Mouse (Mus musculus) hindbrain, postnatal 0 days (tissue): Measurements from ENCODE around the gene Krt83. TPM values are rescaled to one million over a fixed set of nuclear protein-coding genes. Genes with fewer than 3 reads are reported as not detected.
A peak's percentile ranks its signal among the peaks of the same experiment; 100 is the strongest.

Source experiments
- ATAC-seq: fragments of 200-750 bp; cut with Nextera tagmentation; 2 replicates; pipeline ENCODE4 v1.8.0; 2017; ENCODE audit warnings: mild to moderate bottlenecking, moderate TSS enrichment, moderate library complexity
- DNase-seq: peaks from one replicate; pipeline ENCODE4 v3.0.0-alpha.2; 2015; ENCODE audit warnings: low spot score
- H3K27ac ChIP-seq: fragments of 300-500 bp; sonication (generic); 2 replicates; pipeline ENCODE4 v1.5.1; 2014; ENCODE audit warnings: mild to moderate bottlenecking
- H3K27me3 ChIP-seq: fragments of 300-500 bp; sonication (generic); 2 replicates; pipeline ENCODE4 v1.6.1; 2014; ENCODE audit warnings: low read length, mixed read lengths; ENCODE audit not compliant: insufficient read depth
- H3K36me3 ChIP-seq: fragments of 300-500 bp; sonication (generic); 2 replicates; pipeline ENCODE4 v1.6.1; 2014; ENCODE audit warnings: low read length, mixed read lengths; ENCODE audit not compliant: insufficient read depth
- H3K4me1 ChIP-seq: fragments of 300-500 bp; sonication (generic); 2 replicates; pipeline ENCODE4 v1.6.1; 2014; ENCODE audit warnings: antibody characterized with exemption, low read length, mixed read lengths; ENCODE audit not compliant: insufficient read depth
- H3K4me2 ChIP-seq: fragments of 300-500 bp; sonication (generic); 2 replicates; pipeline ENCODE4 v1.6.1; 2014; ENCODE audit warnings: low read depth, mild to moderate bottlenecking, low read length, moderate library complexity, mixed read lengths
- H3K4me3 ChIP-seq: fragments of 300-500 bp; sonication (generic); 2 replicates; pipeline ENCODE4 v1.5.1; 2014; ENCODE audit warnings: low read length
- H3K9ac ChIP-seq: fragments of 300-500 bp; sonication (generic); replicated peaks from 2 replicates; pipeline ENCODE4 v1.6.1; 2014; ENCODE audit warnings: mild to moderate bottlenecking, low read length, moderate library complexity, mixed read lengths
- H3K9me3 ChIP-seq: fragments of 300-500 bp; sonication (generic); 2 replicates; pipeline ENCODE4 v1.6.1; 2016; ENCODE audit warnings: low read length, mixed read lengths
- CTCF ChIP-seq: IDR thresholded peaks from 2 replicates; pipeline ENCODE4 v1.5.1; 2016; ENCODE audit warnings: antibody characterized with exemption, control low read depth, low read depth
- WGBS: fragments of 180-500 bp; shearing (Covaris S2); extraction: QIAGEN DNeasy Blood & Tissue Kit; methylation state at CpG from one replicate; pipeline ENCODE4 v1.1.7; 2014; 5-methylcytosine and 5-hydroxymethylcytosine counted together
- polyA plus RNA-seq: library from polyadenylated mRNA; unstranded; fragments of >200 nt; fragmentation: Nextera tagmentation; extraction: Ambion mirVana; gene quantifications from 2 replicates; pipeline ENCODE4 v1.2.1, GENCODE M21; 2015
- total RNA-seq: library from RNA; depleted of rRNA; stranded (reverse); fragments of >200 nt; gene quantifications from 2 replicates; pipeline ENCODE4 v1.2.3, GENCODE M21; 2014

The Krt83 gene
- total and polyA plus RNA-seq, 2 experiments from 2014 or later, result not detected

DNA sequence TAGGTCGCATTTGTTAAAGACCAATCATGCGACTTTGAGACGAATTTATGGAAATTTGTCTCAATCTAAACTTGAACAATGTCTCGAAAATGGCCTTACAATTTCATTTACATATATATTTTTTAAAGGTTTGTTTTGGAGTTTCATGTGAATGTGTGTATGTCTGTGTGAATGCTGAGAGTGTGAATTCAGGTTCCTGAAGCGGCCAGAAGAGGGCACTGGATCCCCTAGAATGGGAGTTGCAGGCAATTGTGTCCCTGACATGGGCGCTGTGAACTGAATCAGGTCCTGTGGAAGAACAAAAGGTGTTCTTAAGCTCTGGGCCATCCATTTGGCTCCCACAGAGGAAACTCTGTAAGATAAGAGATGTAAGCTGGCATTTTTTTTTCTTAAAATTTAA, 35.4 kb downstream of the Krt83 start:
- H3K9ac ChIP-seq, result no peak overlapping the region
- H3K27me3 ChIP-seq, result no peaks in the 10 kb centered on the region
- no peak overlapping the region for H3K4me2 ChIP-seq
- 93% methylated on average over 6 of the region's 6 CpGs for WGBS
- no peak for TF ChIP-seq CTCF
- H3K27ac ChIP-seq, result no peak overlapping the region
- ATAC-seq (no peak), DNase-seq (no peak)
- no peaks in the 10 kb centered on the region for H3K36me3 ChIP-seq
- H3K4me3 ChIP-seq, result no peak overlapping the region
- H3K4me1 ChIP-seq, result peaks cover 4% of the 10 kb centered on the region; the same call in 1 of the 2 replicates
- no peaks in the 10 kb centered on the region for H3K9me3 ChIP-seq

DNA sequence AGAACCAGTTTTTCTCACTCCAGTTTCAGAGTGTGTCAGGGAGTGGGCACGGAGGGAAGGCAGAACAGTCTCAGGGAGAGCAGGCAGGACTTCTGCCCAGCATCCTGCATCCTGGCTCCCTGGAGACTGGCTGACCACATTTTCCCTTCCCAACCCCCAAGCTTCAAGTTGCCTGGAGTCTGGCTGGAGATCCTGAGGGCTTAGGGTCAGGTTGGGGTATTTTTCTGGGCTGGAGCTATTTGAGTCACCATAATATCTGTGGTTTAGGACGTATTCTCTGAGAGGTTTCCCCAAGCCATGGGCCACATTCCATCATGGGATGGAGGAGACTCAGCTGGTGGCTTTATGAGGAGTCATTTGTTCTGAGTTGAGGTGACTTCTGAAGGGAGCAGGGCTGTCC, 36.0 kb downstream of the Krt83 start:
- Histone ChIP-seq H3K36me3 (no peaks in the 10 kb centered on the region), H3K4me1 (peaks cover 4% of the 10 kb centered on the region; the same call in 1 of the 2 replicates), H3K4me2 (no peak overlapping the region), H3K27ac (no peak overlapping the region), H3K4me3 (no peak overlapping the region), H3K9ac (no peak overlapping the region), H3K27me3 (no peaks in the 10 kb centered on the region), H3K9me3 (no peaks in the 10 kb centered on the region)
- no peak for TF ChIP-seq CTCF
- DNase-seq (no peak), ATAC-seq (no peak)
- 85% methylated on average over 2 of the region's 2 CpGs for WGBS

DNA sequence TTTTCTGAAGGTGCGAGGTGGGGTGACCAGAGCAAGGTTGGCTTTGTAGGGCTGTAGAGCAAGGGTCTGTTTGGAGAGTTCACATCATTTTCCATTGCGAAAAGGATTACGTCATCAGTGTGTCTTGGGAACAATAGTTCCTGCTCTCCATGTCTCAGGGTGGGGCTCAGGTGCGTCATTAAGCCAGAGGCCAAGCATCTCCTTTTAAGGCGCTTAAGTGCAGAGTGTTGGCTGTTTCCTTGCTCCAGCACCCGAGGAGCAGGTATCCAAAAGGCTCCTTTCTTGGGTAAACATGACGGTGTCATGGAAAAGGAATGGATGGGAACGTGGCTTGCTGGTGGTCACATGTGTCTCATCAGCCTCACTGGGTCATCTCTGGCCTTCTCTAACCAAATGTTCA, 36.5 kb downstream of the Krt83 start:
- Histone ChIP-seq H3K9ac (no peak overlapping the region), H3K4me1 (peaks cover 4% of the 10 kb centered on the region; the same call in 1 of the 2 replicates), H3K4me2 (no peak overlapping the region), H3K9me3 (no peaks in the 10 kb centered on the region), H3K27ac (no peak overlapping the region), H3K27me3 (no peaks in the 10 kb centered on the region), H3K4me3 (no peak overlapping the region), H3K36me3 (no peaks in the 10 kb centered on the region)
- TF ChIP-seq CTCF, result no peak
- ATAC-seq, result no peak
- DNase-seq, result no peak
- WGBS, result 88% methylated on average over 8 of the region's 8 CpGs

DNA sequence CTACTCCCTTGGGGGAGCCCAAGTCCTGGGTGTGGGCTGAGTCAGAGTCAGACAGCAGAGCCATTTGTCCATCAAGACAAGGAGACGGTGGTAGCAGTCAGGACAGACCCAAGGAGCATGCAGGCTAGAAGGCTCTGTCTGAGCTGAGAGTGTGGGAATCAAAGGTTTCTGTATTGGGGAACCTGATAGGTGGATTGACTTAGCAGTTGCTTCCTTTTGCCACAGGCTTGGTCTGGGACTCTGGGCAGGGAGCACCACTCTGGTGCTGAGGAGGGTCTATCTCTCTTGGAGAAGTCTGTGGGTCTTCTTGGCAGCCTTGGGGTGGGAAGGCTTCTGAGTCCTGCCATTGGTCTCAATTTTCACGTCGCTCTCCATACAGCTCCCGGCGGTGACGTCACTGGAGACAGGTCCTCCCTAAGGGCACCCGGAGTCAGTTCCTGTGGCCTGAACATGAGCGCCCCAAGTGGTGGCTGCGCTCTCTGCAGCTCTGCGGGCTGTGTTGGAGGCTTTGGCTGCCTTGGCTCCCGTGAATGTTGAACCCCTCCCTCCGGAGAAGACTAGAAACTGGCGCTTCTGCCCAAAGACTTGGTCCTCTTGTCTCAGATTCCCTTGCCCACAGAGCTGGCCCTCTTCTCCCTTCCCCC, 38.1 kb downstream of the Krt83 start:
- Histone ChIP-seq H3K4me3 (no peak overlapping the region), H3K36me3 (no peaks in the 10 kb centered on the region), H3K4me2 (no peak overlapping the region), H3K9ac (no peak overlapping the region), H3K4me1 (peaks cover under 1% of the 10 kb centered on the region; the same call in 1 of the 2 replicates), H3K9me3 (no peaks in the 10 kb centered on the region), H3K27ac (no peak overlapping the region), H3K27me3 (no peaks in the 10 kb centered on the region)
- 7% methylated on average over 13 of the region's 13 CpGs for WGBS
- ATAC-seq (peak; percentile 87), DNase-seq (peak; percentile 78)
- peak; percentile 82 for TF ChIP-seq CTCF

GRCm38 (mm10) chr15:101447444-101447843, 43.9 kb downstream of the Krt83 start, which contains the start of gene Krt88:
Gene Krt88 (plus strand): TSS chr15:101447744.
- Histone ChIP-seq H3K36me3 (no peaks in the 10 kb centered on the region), H3K4me2 (no peak within 1 kb of the TSS), H3K9ac (no peak within 1 kb of the TSS), H3K27ac (no peak within 1 kb of the TSS), H3K4me1 (no peaks in the 10 kb centered on the region), H3K4me3 (no peak within 1 kb of the TSS), H3K9me3 (no peaks in the 10 kb centered on the region), H3K27me3 (no peaks in the 10 kb centered on the region)
- TF ChIP-seq CTCF, result no peak
- WGBS, result 65% methylated on average over 2 of the region's 2 CpGs
- DNase-seq (no peak), ATAC-seq (no peak)

GRCm38 (mm10) chr15:101446572-101446971, 44.7 kb downstream of the Krt83 start:
- no peak for TF ChIP-seq CTCF
- 60% methylated on average over 11 of the region's 11 CpGs for WGBS
- no peaks in the 10 kb centered on the region for H3K4me1 ChIP-seq
- H3K9ac ChIP-seq, result no peak overlapping the region
- no peaks in the 10 kb centered on the region for H3K27me3 ChIP-seq
- no peak overlapping the region for H3K4me3 ChIP-seq
- DNase-seq (no peak), ATAC-seq (no peak)
- H3K27ac ChIP-seq, result no peak overlapping the region
- H3K4me2 ChIP-seq, result no peak overlapping the region
- no peaks in the 10 kb centered on the region for H3K36me3 ChIP-seq
- no peaks in the 10 kb centered on the region for H3K9me3 ChIP-seq

- WGBS, result 85% methylated on average over 4 of the region's 4 CpGs
Measured at GRCm38 (mm10) chr15:101440837-101441236, 50.5 kb downstream of the Krt83 start.

More at GRCm38 (mm10) chr15:101440837-101441236, 50.5 kb downstream of the Krt83 start:
- TF ChIP-seq CTCF, result no peak
- Histone ChIP-seq H3K4me2 (no peak overlapping the region), H3K9me3 (no peaks in the 10 kb centered on the region), H3K4me1 (peaks cover 5% of the 10 kb centered on the region; the same call in 1 of the 2 replicates), H3K9ac (no peak overlapping the region), H3K27ac (no peak overlapping the region), H3K36me3 (no peaks in the 10 kb centered on the region), H3K27me3 (0 out of 2 replicates have a peak, but pooled peaks cover 5% of the 10 kb centered on the region), H3K4me3 (no peak overlapping the region)
- ATAC-seq, result no peak
- DNase-seq, result no peak
